In genomic region chr15:8780371-8780866, GRCm38 (mm10) we compare ENCODE assay signal across 15 mouse cellular contexts.
DNase-seq lines count a peak whose midpoint lies in the region; ATAC-seq and TF ChIP-seq lines count a peak whose summit lies in the region.
"Had no signal": no experiment of that assay in that cellular context is flagged by ENCODE, and none has a peak within 500 bp of the region (broad histone marks: within the 10 kb centered on the region; RNA-seq: fewer than 3 reads in every experiment).

No protein-coding gene starts in this region.

- H3K4me1 ChIP-seq in neural tube, embryonic 11.5 days (ENCODE audit: control insufficient read depth, insufficient read depth, low read length) = 0 out of 2 replicates have a peak, but pooled peaks cover 2% of the 10 kb centered on the region
- no peaks in the 10 kb centered on the region for H3K4me1 ChIP-seq in olfactory bulb, adult 2 months (ENCODE audit: control insufficient read depth, insufficient read depth, low read length)
- H3K4me1 ChIP-seq: embryonic facial prominence, embryonic 13.5 days; liver, embryonic 12.5 days had no signal

- TF ChIP-seq POLR2A in olfactory bulb, adult 2 months (IDR thresholded peaks at IDR 0.05; ENCODE audit: insufficient read depth, low read depth, low read length) = no peak

- no peak overlapping the region; the same call in 1 of the 2 replicates for H3K4me2 ChIP-seq in neural tube, embryonic 11.5 days (ENCODE audit: low read depth)
- H3K4me2 ChIP-seq: embryonic facial prominence, embryonic 13.5 days; liver, embryonic 12.5 days had no signal

- no peaks in the 10 kb centered on the region for H3K36me3 ChIP-seq in neural tube, embryonic 11.5 days (ENCODE audit: control insufficient read depth, insufficient read depth, low read length)
- H3K36me3 ChIP-seq: embryonic facial prominence, embryonic 13.5 days; liver, embryonic 12.5 days had no signal

- no peak overlapping the region for H3K4me3 ChIP-seq in neural tube, embryonic 11.5 days (ENCODE audit: low read depth, low read length)
- H3K4me3 ChIP-seq in olfactory bulb, adult 2 months (ENCODE audit: insufficient read depth, low read depth, low read length) = no peak overlapping the region
- H3K4me3 ChIP-seq: embryonic facial prominence, embryonic 13.5 days; heart, adult 2 months; liver, embryonic 12.5 days had no signal

- intact Hi-C loops in left cerebral cortex, postnatal 10 days (cut with DNase I) = no loop called here

- DNase-seq in embryo, embryonic 10.5 days (ENCODE audit: low spot score) = peak; percentile 27
- DNase-seq in embryo, embryonic 10 days (ENCODE audit: low spot score) = no peak
- DNase-seq in neural tube, embryonic 11.5 days (ENCODE audit: low spot score) = no peak
- DNase-seq in neural tube, embryonic 10.5 days (ENCODE audit: extremely low spot score, low spot score) = no peak
- peak; percentile 37 for DNase-seq in mesoderm, embryonic 11.5 days (ENCODE audit: low read depth, low spot score)
- no peak for DNase-seq in cerebellum, postnatal 4 days (ENCODE audit: low spot score in 2 of 2)
- no peak for DNase-seq in left cerebral cortex, postnatal 10 days (ENCODE audit: extremely low spot score in 1 of 2, low spot score in 2 of 2)
- DNase-seq: heart, adult 2 months; heart, postnatal 36 days; kidney, adult 9 months; lung, postnatal 14 days; thymus, postnatal 25 days had no signal

- H3K9me3 ChIP-seq in neural tube, embryonic 11.5 days (ENCODE audit: control insufficient read depth, low read length) = no peaks in the 10 kb centered on the region
- H3K9me3 ChIP-seq: embryonic facial prominence, embryonic 13.5 days; liver, embryonic 12.5 days had no signal

- 39% methylated on average over 5 of the region's 5 CpGs for WGBS in neural tube, embryonic 11.5 days
- WGBS in olfactory bulb, adult 2 months = 70% methylated on average over 5 of the region's 5 CpGs

- H3K27ac ChIP-seq in neural tube, embryonic 11.5 days (ENCODE audit: low read depth, low read length) = peak overlapping the region; percentile 53; the same call in 1 of the 2 replicates
- 0 out of 2 replicates have a peak overlapping the region, but pooled peaks have one; percentile 42 for H3K27ac ChIP-seq in olfactory bulb, adult 2 months (ENCODE audit: insufficient read depth, low read depth, low read length)
- H3K27ac ChIP-seq: embryonic facial prominence, embryonic 13.5 days; heart, adult 2 months; liver, embryonic 12.5 days had no signal

- no peaks in the 10 kb centered on the region for H3K27me3 ChIP-seq in neural tube, embryonic 11.5 days (ENCODE audit: control insufficient read depth, insufficient read depth, low read length)
- H3K27me3 ChIP-seq: embryonic facial prominence, embryonic 13.5 days; liver, embryonic 12.5 days had no signal

- no peak overlapping the region for H3K9ac ChIP-seq in neural tube, embryonic 11.5 days (ENCODE audit: low read length)
- H3K9ac ChIP-seq: embryonic facial prominence, embryonic 13.5 days; liver, embryonic 12.5 days had no signal

- TF ChIP-seq CTCF in olfactory bulb, adult 2 months (IDR thresholded peaks at IDR 0.05; ENCODE audit: insufficient read depth, low read depth, low read length) = no peak

- ATAC-seq in neural tube, embryonic 11.5 days (ENCODE audit: insufficient read depth, low FRiP score, low TSS enrichment) = peak; percentile 26; the same call in 1 of the 2 replicates
- ATAC-seq: liver, embryonic 12.5 days had no signal

Comparison
In these comparisons a context has a peak if more than half of its experiments do, and no peak if none do; other contexts are left out.
1. DNase-seq: peak in embryo, embryonic 10.5 days (single experiment) and mesoderm, embryonic 11.5 days (single experiment); none in embryo, embryonic 10 days (single experiment), neural tube, embryonic 11.5 days (single experiment), neural tube, embryonic 10.5 days (single experiment), cerebellum, postnatal 4 days (0 of 2) and left cerebral cortex, postnatal 10 days (0 of 2).